Mouse (Mus musculus) forebrain, embryonic 10.5 days (tissue): ENCODE measurements around the gene Slc7a3. TPM values are rescaled to one million over a fixed set of nuclear protein-coding genes. Genes with fewer than 3 reads are reported as not detected.

ENCODE experiments used
- polyA plus RNA-seq: library from polyadenylated mRNA; unstranded; fragments of >200 nt; fragmentation: Nextera tagmentation; extraction: Ambion mirVana; gene quantifications from 2 replicates; pipeline ENCODE4 v1.2.1, GENCODE M21; 2016

Gene Slc7a3
- polyA plus RNA-seq, 1 experiment from 2014 or later, result 0.99 TPM

Other genes starting within 250 kb of the Slc7a3 start
- gene Tex11, start 26.4 kb downstream of the Slc7a3 start, polyA plus RNA-seq, result not detected in 2 replicates
- gene Snx12, start 136.5 kb upstream of the Slc7a3 start, polyA plus RNA-seq, result 68.5 and 71.1 TPM in 2 replicates
- 1.8 and 1.9 TPM in 2 replicates for gene Foxo4, start 168.5 kb upstream of the Slc7a3 start, polyA plus RNA-seq
- not detected in 2 replicates for gene Gm614, start 178.0 kb upstream of the Slc7a3 start, polyA plus RNA-seq
- gene Il2rg, start 182.2 kb upstream of the Slc7a3 start, polyA plus RNA-seq, result 2.0 and 2.7 TPM in 2 replicates
- not detected in 2 replicates for gene Gm20489, start 183.0 kb upstream of the Slc7a3 start, polyA plus RNA-seq
- gene Med12, start 188.0 kb upstream of the Slc7a3 start, polyA plus RNA-seq, result 33.8 and 38.6 TPM in 2 replicates
- gene Nlgn3, start 213.1 kb upstream of the Slc7a3 start, polyA plus RNA-seq, result 9.6 and 11.1 TPM in 2 replicates